Mouse (Mus musculus) liver, embryonic 11.5 days (tissue): ENCODE data around the gene Kirrel2. TPM values are rescaled to one million over a fixed set of nuclear protein-coding genes. Genes with fewer than 3 reads are reported as not detected.

Experiments
- ATAC-seq: fragments of 200-750 bp; cut with Nextera tagmentation; replicated peaks from 2 replicates; pipeline ENCODE4 v1.8.0; 2017; ENCODE audit warnings: moderate number of reproducible peaks, mild to moderate bottlenecking, moderate TSS enrichment, moderate library complexity; ENCODE audit not compliant: low FRiP score
- DNase-seq: peaks from one replicate; pipeline ENCODE4 v3.0.0-alpha.2; 2017; ENCODE audit warnings: low spot score
- H3K27ac ChIP-seq: fragments of 300-500 bp; sonication (generic); 2 replicates; pipeline ENCODE4 v1.5.1; 2014; ENCODE audit warnings: mild to moderate bottlenecking, low read depth, low read length, control low read depth
- H3K27me3 ChIP-seq: fragments of 300-500 bp; sonication (generic); replicated peaks from 2 replicates; pipeline ENCODE4 v1.6.1; 2014; ENCODE audit warnings: low read length, mixed read lengths; ENCODE audit not compliant: control insufficient read depth, insufficient read depth
- H3K36me3 ChIP-seq: fragments of 300-500 bp; sonication (generic); 2 replicates; pipeline ENCODE4 v1.6.1; 2014; ENCODE audit warnings: mild to moderate bottlenecking, low read length, moderate library complexity, mixed read lengths; ENCODE audit not compliant: control insufficient read depth, insufficient read depth
- H3K4me1 ChIP-seq: fragments of 300-500 bp; sonication (generic); replicated peaks from 2 replicates; pipeline ENCODE4 v1.6.1; 2014; ENCODE audit warnings: low read length, mixed read lengths; ENCODE audit not compliant: control insufficient read depth, insufficient read depth
- H3K4me2 ChIP-seq: fragments of 300-500 bp; sonication (generic); 2 replicates; pipeline ENCODE4 v1.6.1; 2014; ENCODE audit warnings: mild to moderate bottlenecking, control low read depth, moderate library complexity
- H3K4me3 ChIP-seq: fragments of 300-500 bp; sonication (generic); 2 replicates; pipeline ENCODE4 v1.5.1; 2014; ENCODE audit warnings: low read depth, low read length, control low read depth
- H3K9ac ChIP-seq: fragments of 300-500 bp; sonication (generic); 2 replicates; pipeline ENCODE4 v1.6.1; 2014; ENCODE audit warnings: low read depth, low read length, control low read depth
- H3K9me3 ChIP-seq: fragments of 300-500 bp; sonication (generic); 2 replicates; pipeline ENCODE4 v1.6.1; 2016; ENCODE audit warnings: low read length, inconsistent platforms, mixed read lengths; ENCODE audit not compliant: control insufficient read depth
- WGBS: fragments of 180-500 bp; shearing (Covaris S2); extraction: QIAGEN DNeasy Blood & Tissue Kit; methylation state at CpG from one replicate; pipeline ENCODE4 v1.1.7; 2014; 5-methylcytosine and 5-hydroxymethylcytosine counted together
- polyA plus RNA-seq: library from polyadenylated mRNA; unstranded; fragments of >200 nt; fragmentation: Nextera tagmentation; extraction: Ambion mirVana; gene quantifications from 2 replicates; pipeline ENCODE4 v1.2.1, GENCODE M21; 2014

Gene Kirrel2
- polyA plus RNA-seq, 1 experiment from 2014 or later, result 0.22 TPM

DNA sequence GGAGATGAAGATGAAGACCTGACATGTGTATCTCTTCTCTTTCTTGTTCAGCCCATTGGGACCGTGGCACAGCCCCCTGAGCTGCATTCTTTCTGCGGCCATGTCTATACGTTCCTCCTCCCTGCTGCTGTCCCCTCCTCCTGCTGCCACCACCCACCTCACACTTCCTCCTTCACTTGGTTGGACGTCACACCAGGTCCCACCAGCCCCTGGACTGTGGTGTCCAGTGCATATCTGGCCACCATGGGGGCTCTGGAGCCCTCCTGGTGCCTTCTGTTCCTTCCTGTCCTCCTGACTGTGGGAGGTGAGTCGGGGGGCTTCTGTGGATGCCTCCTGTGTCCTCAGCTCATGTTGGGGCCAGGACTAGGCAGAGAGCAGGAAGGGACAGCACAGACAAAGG is 43.9 kb downstream of the Kirrel2 start, which contains the start of gene Tyrobp:
Gene Tyrobp (plus strand): TSS at position 165 of the 400 bp plus-strand sequence.
- Histone ChIP-seq H3K9me3 (no peaks in the 10 kb centered on the region), H3K27ac (no peak within 1 kb of the TSS), H3K4me2 (no peak within 1 kb of the TSS), H3K4me3 (peak within 1 kb of the TSS; percentile 27), H3K27me3 (no peaks in the 10 kb centered on the region), H3K4me1 (no peaks in the 10 kb centered on the region), H3K9ac (no peak within 1 kb of the TSS), H3K36me3 (no peaks in the 10 kb centered on the region)
- WGBS, result 34% methylated on average over 5 of the region's 5 CpGs
- ATAC-seq (no peak), DNase-seq (no peak)

DNA sequence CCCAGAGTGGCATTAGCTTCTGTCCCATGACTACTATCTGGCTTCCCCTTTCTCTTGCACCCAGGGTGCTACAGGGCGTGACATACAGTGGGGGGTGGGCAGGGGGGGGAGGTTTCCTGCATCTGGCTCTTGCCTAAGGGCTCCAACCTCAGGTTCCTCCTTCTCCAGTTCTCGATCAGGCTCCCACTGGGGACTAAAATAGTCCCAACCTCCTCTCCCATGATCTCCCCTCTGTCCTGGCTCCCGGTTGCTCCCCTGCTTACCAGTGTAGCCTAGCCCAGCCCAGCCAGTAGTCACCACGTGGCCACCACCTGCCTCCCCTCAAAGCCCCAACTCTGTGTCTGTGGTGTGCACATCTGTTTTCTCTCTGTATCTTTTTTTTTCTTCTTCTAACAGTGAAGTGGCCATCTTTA is 44.7 kb downstream of the Kirrel2 start:
- no peak overlapping the region for H3K4me3 ChIP-seq
- H3K4me2 ChIP-seq, result no peak overlapping the region
- H3K27ac ChIP-seq, result no peak overlapping the region
- no peak for DNase-seq
- H3K9ac ChIP-seq, result no peak overlapping the region
- no peaks in the 10 kb centered on the region for H3K36me3 ChIP-seq
- no peaks in the 10 kb centered on the region for H3K4me1 ChIP-seq
- H3K9me3 ChIP-seq, result no peaks in the 10 kb centered on the region
- ATAC-seq, result no peak
- no peaks in the 10 kb centered on the region for H3K27me3 ChIP-seq
- WGBS, result 25% methylated on average over 4 of the region's 4 CpGs

DNA sequence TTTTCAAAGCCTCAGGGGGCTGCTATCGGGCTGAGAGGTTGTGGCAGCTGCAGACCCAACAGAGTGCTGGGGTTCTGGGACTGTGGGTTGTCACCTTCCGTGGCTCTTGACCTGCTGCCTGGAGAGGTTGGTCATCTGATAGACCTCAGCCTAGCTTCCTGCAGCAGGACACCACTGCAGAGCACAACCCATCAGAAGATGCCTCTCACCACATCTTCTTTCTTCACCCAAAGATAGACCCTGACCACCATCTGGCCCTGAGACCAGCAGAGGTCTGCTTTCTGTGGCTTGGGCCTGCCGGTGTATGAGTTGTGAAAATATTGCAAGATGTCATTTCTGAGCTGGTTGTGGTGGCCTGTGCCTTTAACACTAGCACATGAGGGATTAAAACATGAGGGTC is 46.5 kb downstream of the Kirrel2 start:
- 49% methylated on average over 3 of the region's 3 CpGs for WGBS
- no peaks in the 10 kb centered on the region for H3K36me3 ChIP-seq
- H3K9me3 ChIP-seq, result no peaks in the 10 kb centered on the region
- no peak overlapping the region for H3K9ac ChIP-seq
- no peaks in the 10 kb centered on the region for H3K27me3 ChIP-seq
- DNase-seq (no peak), ATAC-seq (no peak)
- no peak overlapping the region for H3K4me2 ChIP-seq
- no peak overlapping the region for H3K27ac ChIP-seq
- no peak overlapping the region for H3K4me3 ChIP-seq
- H3K4me1 ChIP-seq, result no peaks in the 10 kb centered on the region

DNA sequence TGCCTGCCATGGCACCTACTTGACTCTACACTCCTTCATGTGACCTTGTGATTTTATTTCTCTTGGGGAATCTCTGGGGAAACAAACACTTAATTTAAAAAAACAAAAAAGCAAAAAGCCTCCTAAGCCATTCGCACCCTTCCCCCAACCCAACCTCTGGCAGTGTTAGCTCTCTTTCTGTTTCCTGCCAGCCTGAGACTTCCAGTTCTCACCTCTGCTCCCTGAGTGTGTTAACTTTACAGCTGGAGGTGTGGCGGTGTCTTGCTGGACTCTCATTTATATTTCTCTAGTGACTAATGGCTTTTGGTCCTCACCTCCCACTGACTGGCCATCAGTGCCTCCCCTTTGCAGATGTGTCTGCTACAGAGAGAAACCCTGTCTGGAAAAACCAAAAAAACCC is 47.7 kb downstream of the Kirrel2 start:
- DNase-seq (no peak), ATAC-seq (no peak)
- no peaks in the 10 kb centered on the region for H3K36me3 ChIP-seq
- no peaks in the 10 kb centered on the region for H3K4me1 ChIP-seq
- H3K4me3 ChIP-seq, result no peak overlapping the region
- no peak overlapping the region for H3K4me2 ChIP-seq
- 56% methylated on average over 2 of the region's 2 CpGs for WGBS
- no peak overlapping the region for H3K9ac ChIP-seq
- no peaks in the 10 kb centered on the region for H3K27me3 ChIP-seq
- H3K9me3 ChIP-seq, result no peaks in the 10 kb centered on the region
- H3K27ac ChIP-seq, result no peak overlapping the region

DNA sequence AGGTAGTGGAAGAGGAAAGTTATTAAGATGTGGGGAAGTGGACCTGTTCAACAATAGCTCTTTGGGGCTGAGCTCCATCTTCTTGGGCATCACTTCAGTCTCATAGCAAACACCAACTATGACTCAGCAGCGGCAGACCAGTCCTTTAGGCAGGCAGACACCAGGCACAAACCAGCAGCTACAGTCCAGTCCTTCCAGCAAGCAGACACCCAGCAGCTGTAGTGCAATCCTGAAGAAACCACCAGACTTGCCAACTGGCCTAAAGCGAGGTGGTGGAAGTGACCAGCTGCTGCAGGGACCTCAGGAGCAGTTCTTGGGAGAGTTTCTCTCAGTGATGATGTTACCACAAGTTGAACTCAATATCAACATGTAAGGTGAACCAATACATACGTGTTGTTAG is 48.9 kb downstream of the Kirrel2 start:
- Histone ChIP-seq H3K4me2 (no peak overlapping the region), H3K9ac (no peak overlapping the region), H3K9me3 (no peaks in the 10 kb centered on the region), H3K4me3 (no peak overlapping the region), H3K27ac (no peak overlapping the region), H3K4me1 (no peaks in the 10 kb centered on the region), H3K36me3 (no peaks in the 10 kb centered on the region), H3K27me3 (no peaks in the 10 kb centered on the region)
- no peak for DNase-seq
- WGBS, result 69% methylated on average over 3 of the region's 3 CpGs
- ATAC-seq, result no peak

DNA sequence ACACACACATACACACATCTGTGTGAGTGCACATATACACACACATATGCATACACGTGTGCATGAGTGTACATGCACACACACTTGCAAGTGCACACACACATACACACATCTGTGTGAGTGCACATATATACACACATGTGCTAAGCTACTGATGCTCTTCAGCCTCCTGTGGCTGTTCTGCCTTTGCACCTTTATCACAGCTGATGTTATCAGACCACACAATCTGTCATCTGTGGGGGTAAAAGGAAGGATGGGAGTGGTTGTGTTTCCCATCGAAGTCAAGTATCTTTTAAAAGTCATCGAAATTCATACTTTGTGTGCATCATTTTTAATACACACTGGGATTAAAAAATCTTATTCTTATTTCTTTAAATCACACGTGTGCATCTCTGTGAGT is 55.1 kb downstream of the Kirrel2 start:
- H3K27me3 ChIP-seq, result no peaks in the 10 kb centered on the region
- DNase-seq (no peak), ATAC-seq (no peak)
- H3K36me3 ChIP-seq, result no peaks in the 10 kb centered on the region
- 60% methylated on average over 4 of the region's 4 CpGs for WGBS
- H3K9me3 ChIP-seq, result no peaks in the 10 kb centered on the region
- no peak overlapping the region for H3K4me2 ChIP-seq
- no peaks in the 10 kb centered on the region for H3K4me1 ChIP-seq
- no peak overlapping the region for H3K27ac ChIP-seq
- no peak overlapping the region for H3K4me3 ChIP-seq
- H3K9ac ChIP-seq, result no peak overlapping the region

DNA sequence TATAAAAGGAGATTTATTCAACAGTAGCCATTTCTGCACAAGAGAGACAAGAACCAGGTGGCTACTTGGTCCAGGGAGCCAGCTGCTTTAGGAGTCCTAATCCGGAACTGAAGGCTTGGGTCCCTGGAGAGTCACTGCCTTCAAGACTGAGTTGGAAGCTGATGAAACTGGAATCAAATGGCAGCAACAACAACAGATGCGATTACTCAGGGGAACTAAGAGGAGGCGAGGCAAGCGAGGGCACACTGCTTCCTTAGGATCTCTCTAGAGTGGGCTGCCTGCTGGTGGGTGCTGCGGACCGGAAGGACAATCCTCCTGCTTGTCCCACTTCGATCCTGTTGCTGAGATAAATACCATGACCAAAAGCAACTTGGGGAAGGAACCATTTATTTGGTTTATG is 57.8 kb downstream of the Kirrel2 start:
- 64% methylated on average over 7 of the region's 7 CpGs for WGBS
- H3K4me2 ChIP-seq, result no peak overlapping the region
- no peak for DNase-seq
- no peak for ATAC-seq
- H3K9ac ChIP-seq, result no peak overlapping the region
- no peak overlapping the region for H3K27ac ChIP-seq
- H3K4me3 ChIP-seq, result no peak overlapping the region
- no peaks in the 10 kb centered on the region for H3K27me3 ChIP-seq
- no peaks in the 10 kb centered on the region for H3K4me1 ChIP-seq
- H3K9me3 ChIP-seq, result no peaks in the 10 kb centered on the region
- no peaks in the 10 kb centered on the region for H3K36me3 ChIP-seq

Other genes with a start within 250 kb of the Kirrel2 start
- gene Polr2i, start 225.7 kb downstream of the Kirrel2 start, polyA plus RNA-seq, result 109 and 129 TPM in 2 replicates
- 124 and 126 TPM in 2 replicates for gene Tbcb, start 225.4 kb downstream of the Kirrel2 start, polyA plus RNA-seq
- not detected in 2 replicates for gene Ovol3, start 222.0 kb downstream of the Kirrel2 start, polyA plus RNA-seq
- gene Thap8, start 177.6 kb downstream of the Kirrel2 start, polyA plus RNA-seq, result not detected in 2 replicates
- gene Wdr62, start 177.3 kb downstream of the Kirrel2 start, polyA plus RNA-seq, result 15.3 and 16.0 TPM in 2 replicates
- gene Clip3, start 166.0 kb downstream of the Kirrel2 start, polyA plus RNA-seq, result 16.3 and 17.6 TPM in 2 replicates
- 38.7 and 43.4 TPM in 2 replicates for gene Alkbh6, start 149.0 kb downstream of the Kirrel2 start, polyA plus RNA-seq
- gene Syne4, start 142.9 kb downstream of the Kirrel2 start, polyA plus RNA-seq, result 25.6 and 28.9 TPM in 2 replicates
- not detected in 2 replicates for gene E130208F15Rik, start 135.9 kb downstream of the Kirrel2 start, polyA plus RNA-seq
- gene Sdhaf1, start 133.8 kb downstream of the Kirrel2 start, polyA plus RNA-seq, result 13.5 and 14.6 TPM in 2 replicates
- 3.5 TPM in 2 replicates for gene Lrfn3, start 94.9 kb downstream of the Kirrel2 start, polyA plus RNA-seq
- gene Tyrobp, start 43.9 kb downstream of the Kirrel2 start, polyA plus RNA-seq, result 60.6 and 61.9 TPM in 2 replicates
- gene Hcst, start 37.8 kb downstream of the Kirrel2 start, polyA plus RNA-seq, result 2.2 and 2.9 TPM in 2 replicates
- gene Nfkbid, start 36.0 kb downstream of the Kirrel2 start, polyA plus RNA-seq, result 1.8 and 3.6 TPM in 2 replicates
- 18.4 and 19.1 TPM in 2 replicates for gene Aplp1, start 12.2 kb downstream of the Kirrel2 start, polyA plus RNA-seq
- 0.26 and 0.27 TPM in 2 replicates for gene Nphs1, start 625 bp upstream of the Kirrel2 start, polyA plus RNA-seq
- gene Prodh2, start 35.9 kb upstream of the Kirrel2 start, polyA plus RNA-seq, result 19.0 and 19.5 TPM in 2 replicates
- 7.1 and 7.5 TPM in 2 replicates for gene Arhgap33, start 77.4 kb upstream of the Kirrel2 start, polyA plus RNA-seq
- gene Hspb6, start 94.5 kb upstream of the Kirrel2 start, polyA plus RNA-seq, result 3.9 and 5.4 TPM in 2 replicates
- gene Proser3, start 94.6 kb upstream of the Kirrel2 start, polyA plus RNA-seq, result 10.7 and 13.0 TPM in 2 replicates
- gene Lin37, start 102.1 kb upstream of the Kirrel2 start, polyA plus RNA-seq, result 38.7 and 41.0 TPM in 2 replicates
- gene U2af1l4, start 105.6 kb upstream of the Kirrel2 start, polyA plus RNA-seq, result 71.0 and 73.1 TPM in 2 replicates
- gene Gm49396, start 105.7 kb upstream of the Kirrel2 start, polyA plus RNA-seq, result 6.8 and 8.0 TPM in 2 replicates
- 85.2 and 102 TPM in 2 replicates for gene Psenen, start 105.9 kb upstream of the Kirrel2 start, polyA plus RNA-seq
- 3.1 and 3.7 TPM in 2 replicates for gene Igflr1, start 107.7 kb upstream of the Kirrel2 start, polyA plus RNA-seq
- gene Kmt2b, start 131.0 kb upstream of the Kirrel2 start, polyA plus RNA-seq, result 7.4 and 11.4 TPM in 2 replicates
- 0.25 and 0.62 TPM in 2 replicates for gene Zbtb32, start 141.2 kb upstream of the Kirrel2 start, polyA plus RNA-seq
- 0.66 and 1.5 TPM in 2 replicates for gene Upk1a, start 155.2 kb upstream of the Kirrel2 start, polyA plus RNA-seq
- 809 and 909 TPM in 2 replicates for gene Cox6b1, start 168.5 kb upstream of the Kirrel2 start, polyA plus RNA-seq
- gene Etv2, start 178.2 kb upstream of the Kirrel2 start, polyA plus RNA-seq, result 0.16 and 0.17 TPM in 2 replicates
- 101 TPM in 2 replicates for gene Rbm42, start 192.6 kb upstream of the Kirrel2 start, polyA plus RNA-seq
- gene Haus5, start 207.3 kb upstream of the Kirrel2 start, polyA plus RNA-seq, result 64.3 and 65.6 TPM in 2 replicates
- not detected in 2 replicates for gene Pmis2, start 213.9 kb upstream of the Kirrel2 start, polyA plus RNA-seq
- 0.53 TPM in 1 of 2 replicates, not detected in the other for gene 2200002J24Rik, start 241.2 kb upstream of the Kirrel2 start, polyA plus RNA-seq